Mouse (Mus musculus) G1E (cell line): ENCODE measurements around the gene Edc4.

ENCODE experiments used
- CTCF ChIP-seq: IDR thresholded peaks from 2 replicates; pipeline ENCODE4 v1.5.1; 2012; ENCODE audit warnings: low read depth, low read length, inconsistent platforms, mixed read lengths
- GATA1 ChIP-seq: IDR thresholded peaks from 2 replicates; pipeline ENCODE4 v1.6.1; 2012; ENCODE audit warnings: borderline replicate concordance, low read length, inconsistent platforms, mixed read lengths
- GATA2 ChIP-seq: IDR thresholded peaks from 2 replicates; pipeline ENCODE4 v1.6.1; 2012; ENCODE audit warnings: low read depth, low read length, inconsistent platforms, borderline replicate concordance
- POLR2AphosphoS5 ChIP-seq: IDR thresholded peaks from 2 replicates; pipeline ENCODE4 v1.6.1; 2012; ENCODE audit warnings: low read depth, low read length, inconsistent platforms; ENCODE audit not compliant: insufficient replicate concordance
- TAL1 ChIP-seq: conservative IDR thresholded peaks from 2 replicates; pipeline ENCODE4 v1.6.1; 2012; ENCODE audit warnings: low read depth, low read length, inconsistent platforms, mixed read lengths

DNA sequence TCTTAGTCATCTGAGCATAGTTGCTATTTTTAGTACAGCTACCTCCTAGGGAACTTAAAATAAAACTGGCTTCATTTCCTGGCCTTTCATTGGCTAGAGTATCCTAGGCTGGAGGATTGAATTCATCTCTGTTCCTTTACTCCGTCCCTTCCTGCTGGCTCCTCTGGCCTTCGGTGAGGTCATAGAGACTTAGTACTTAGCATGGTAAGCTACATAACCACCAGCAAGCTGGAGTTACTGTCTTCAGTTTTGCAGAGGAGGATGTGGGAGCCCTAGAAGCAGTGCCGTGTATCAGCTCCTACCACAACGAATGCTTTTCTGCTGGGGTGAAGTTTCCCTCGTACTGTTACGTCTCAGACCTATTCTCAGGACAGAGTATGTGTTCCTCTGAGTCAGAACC lies 6.4 kb upstream of the Edc4 start:
- TF ChIP-seq TAL1 (no peak), CTCF (no peak), POLR2AphosphoS5 (no peak), GATA2 (no peak), GATA1 (no peak)
